25 mouse cellular contexts compared by ENCODE assay signal in the genomic region with DNA sequence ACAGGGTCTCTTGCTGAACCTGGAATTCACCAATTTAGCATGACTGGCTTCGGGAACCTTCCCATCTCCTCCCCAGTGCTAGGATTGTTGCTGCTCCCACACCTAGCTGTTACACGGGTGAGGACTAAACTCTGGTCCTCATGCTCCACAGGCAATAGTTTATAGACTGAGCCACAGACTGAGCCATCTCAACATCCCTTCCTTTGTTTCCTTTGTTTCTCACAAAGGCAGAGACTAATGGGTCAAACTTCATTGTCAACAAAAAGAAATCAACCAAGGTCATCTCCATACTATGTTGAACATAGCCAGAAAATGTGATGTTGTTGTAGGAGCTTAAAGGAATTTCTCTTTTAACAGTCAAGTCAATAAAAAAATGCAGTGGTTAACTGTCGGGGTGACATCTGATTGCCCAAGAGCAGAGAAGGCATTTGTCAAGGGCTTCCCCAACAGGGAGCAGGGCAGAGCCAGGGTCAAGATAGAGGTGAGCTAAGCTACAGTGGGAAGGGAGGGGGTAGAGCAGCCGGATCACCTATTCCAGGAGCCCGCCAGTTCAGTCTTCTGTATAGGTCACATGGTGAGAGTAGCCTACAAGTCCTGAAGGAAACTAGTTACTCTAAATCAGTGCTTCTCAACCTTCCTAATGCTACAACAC. TPM values are rescaled to one million over a fixed set of nuclear protein-coding genes. Genes with fewer than 3 reads are reported as not detected.
DNase-seq lines count a peak whose midpoint lies in the region; ATAC-seq and TF ChIP-seq lines count a peak whose summit lies in the region.
"Had no signal": no experiment of that assay in that cellular context is flagged by ENCODE, and none has a peak within 500 bp of the region (broad histone marks: within the 10 kb centered on the region; RNA-seq: fewer than 3 reads in every experiment).

No protein-coding gene starts in this region.

- no peak overlapping the region for H3K4me3 ChIP-seq in ES-Bruce4 (ENCODE audit: low read depth, low read length)
- no peak overlapping the region for H3K4me3 ChIP-seq in left cerebral cortex, adult 2 months
- H3K4me3 ChIP-seq: embryonic facial prominence, embryonic 12.5 days; embryonic facial prominence, embryonic 15.5 days; heart, adult 2 months; hindbrain, embryonic 10.5 days; hindbrain, embryonic 13.5 days; intestine, embryonic 15.5 days had no signal

- ATAC-seq in megakaryocyte, adult 5-6 weeks (ENCODE audit: poor library complexity, severe bottlenecking) = no peak
- ATAC-seq: activated CD4-positive, CD25-positive, alpha-beta regulatory T cell, adult 4 months; forebrain, embryonic 14.5 days; forebrain, postnatal 0 days; hindbrain, embryonic 16.5 days had no signal

- H3K27ac ChIP-seq in ES-Bruce4 (ENCODE audit: insufficient read depth, low read length) = peak overlapping the region; percentile 53
- no peak overlapping the region for H3K27ac ChIP-seq in left cerebral cortex, adult 2 months
- H3K27ac ChIP-seq: embryonic facial prominence, embryonic 12.5 days; embryonic facial prominence, embryonic 15.5 days; heart, adult 2 months; hindbrain, embryonic 10.5 days; hindbrain, embryonic 13.5 days; intestine, embryonic 15.5 days had no signal

- no peak overlapping the region for H3K9ac ChIP-seq in ES-Bruce4 (ENCODE audit: low read depth, poor library complexity, severe bottlenecking)
- H3K9ac ChIP-seq: embryonic facial prominence, embryonic 12.5 days; embryonic facial prominence, embryonic 15.5 days; forebrain, postnatal 0 days; hindbrain, embryonic 13.5 days; intestine, embryonic 15.5 days had no signal

- DNase-seq in adrenal gland, adult 2 months = peak; percentile 29
- DNase-seq in adrenal gland, postnatal 4 days (ENCODE audit: low spot score in 2 of 2) = no peak
- DNase-seq in R1 (ENCODE audit: low read depth, low spot score) = peak; percentile 80
- no peak for DNase-seq in left cerebral cortex, adult 2 months (ENCODE audit: extremely low spot score in 1 of 2, low spot score in 2 of 2)
- DNase-seq: adrenal gland, postnatal 10 days; adrenal gland, postnatal 36 days; cerebellum, adult 11 months; cerebellum, adult 2 months; cerebellum, adult 9-11 months; cerebellum, postnatal 25 days; forebrain, postnatal 0 days; gastrocnemius, postnatal 25 days; heart, adult 2 months; heart, postnatal 36 days; kidney, adult 11 months had no signal

- TF ChIP-seq EP300 in ES-Bruce4 (IDR thresholded peaks at IDR 0.05; ENCODE audit: insufficient read depth, low read depth, low read length) = 0 out of 2 replicates have a peak, but pooled peaks have one; percentile 36

- no peaks in the 10 kb centered on the region for H3K27me3 ChIP-seq in ES-Bruce4 (ENCODE audit: control insufficient read depth, insufficient read depth, low read length, poor library complexity, severe bottlenecking)
- H3K27me3 ChIP-seq: embryonic facial prominence, embryonic 12.5 days; embryonic facial prominence, embryonic 15.5 days; hindbrain, embryonic 13.5 days; intestine, embryonic 15.5 days had no signal

- intact Hi-C loops in left cerebral cortex, adult 2 months (cut with DNase I) = no loop called here

- no peak for TF ChIP-seq CTCF in ES-Bruce4 (IDR thresholded peaks at IDR 0.05; ENCODE audit: low read depth, low read length)
- no peak for TF ChIP-seq CTCF in left cerebral cortex, adult 2 months (IDR thresholded peaks at IDR 0.05)

- H3K4me1 ChIP-seq in ES-Bruce4 (ENCODE audit: control insufficient read depth, insufficient read depth, low read length) = peaks cover 8% of the 10 kb centered on the region
- H3K4me1 ChIP-seq: embryonic facial prominence, embryonic 12.5 days; hindbrain, embryonic 10.5 days had no signal

- TF ChIP-seq POLR2A in ES-Bruce4 (IDR thresholded peaks at IDR 0.05; ENCODE audit: insufficient read depth, low read length) = no peak

- H3K36me3 ChIP-seq in ES-Bruce4 (ENCODE audit: control insufficient read depth, insufficient read depth, low read length, poor library complexity, severe bottlenecking) = peaks cover 54% of the 10 kb centered on the region

- H3K9me3 ChIP-seq in ES-Bruce4 (replicated peaks; ENCODE audit: control insufficient read depth, insufficient read depth, low read length, poor library complexity, severe bottlenecking) = peaks cover 6% of the 10 kb centered on the region; the same call in 1 of the 2 replicates
- H3K9me3 ChIP-seq: embryonic facial prominence, embryonic 12.5 days; embryonic facial prominence, embryonic 15.5 days; hindbrain, embryonic 10.5 days; hindbrain, embryonic 13.5 days; intestine, embryonic 15.5 days had no signal

RNA-seq across cellular contexts. Expression of gene Dync1li2, which starts 9.5 kb away (rescaled TPM):
- 100 to 1,000 TPM in 1 of 2 experiments, 10 to 100 TPM in 1; 90.6 to 168 TPM for total RNA-seq in adrenal gland, adult 2 months (2021)
- 9.5 and 10.5 TPM in 2 replicates for polyA plus RNA-seq in adrenal gland, adult 2 months (2012; rRNA removed)
- 100 to 1,000 TPM; 134 to 162 TPM for total RNA-seq in adrenal gland, postnatal 4 days (2021)
- 43.2 and 54.9 TPM in 2 replicates for polyA plus RNA-seq in ES-Bruce4 (2011; ENCODE audit: insufficient read depth, insufficient read length, low read depth, missing spikeins)
- 15.0 and 18.4 TPM in 2 replicates for total RNA-seq in megakaryocyte, adult 5-6 weeks (2015)
- 43.3 and 58.0 TPM in 2 replicates for total RNA-seq in megakaryocyte, adult 5-6 weeks (2017)
- total RNA-seq in left cerebral cortex, adult 2 months (2021) = 100 to 1,000 TPM; 279 to 326 TPM

RNA-seq across cellular contexts. Expression of gene Cmtm4, which starts 37.7 kb away (rescaled TPM):
- 10 to 100 TPM; 31.1 to 53.2 TPM for total RNA-seq in adrenal gland, adult 2 months (2021)
- 19.1 and 19.5 TPM in 2 replicates for polyA plus RNA-seq in adrenal gland, adult 2 months (2012; rRNA removed)
- total RNA-seq in adrenal gland, postnatal 4 days (2021) = 10 to 100 TPM; 26.9 to 29.6 TPM
- polyA plus RNA-seq in ES-Bruce4 (2011; ENCODE audit: insufficient read depth, insufficient read length, low read depth, missing spikeins) = 53.7 and 58.1 TPM in 2 replicates
- total RNA-seq in megakaryocyte, adult 5-6 weeks (2015) = 0.59 and 1.1 TPM in 2 replicates
- total RNA-seq in megakaryocyte, adult 5-6 weeks (2017) = 1.6 and 1.7 TPM in 2 replicates
- 10 to 100 TPM; 86.7 to 87.4 TPM for total RNA-seq in left cerebral cortex, adult 2 months (2021)

Comparison
In these comparisons a context has a peak if more than half of its experiments do, and no peak if none do; other contexts are left out.
1. DNase-seq: peak in adrenal gland, adult 2 months (single experiment) and R1 (single experiment); none in adrenal gland, postnatal 4 days (0 of 2) and left cerebral cortex, adult 2 months (0 of 2).
2. RNA of gene Cmtm4, which starts 37.7 kb away (total RNA-seq): 86.7 to 87.4 TPM in left cerebral cortex, adult 2 months, 31.1 to 53.2 TPM in adrenal gland, adult 2 months and 26.9 to 29.6 TPM in adrenal gland, postnatal 4 days; 0.59 to 1.7 TPM in megakaryocyte, adult 5-6 weeks; every median in the first group is over 10 times any median in the second.